Mouse (Mus musculus): ENCODE data around the gene Tbx18. TPM values are rescaled to one million over a fixed set of nuclear protein-coding genes. Genes with fewer than 3 reads are reported as not detected.

The Tbx18 gene
- total RNA-seq, 2 experiments from 2014 or later, result 1.2 to 1.8 TPM

DNA sequence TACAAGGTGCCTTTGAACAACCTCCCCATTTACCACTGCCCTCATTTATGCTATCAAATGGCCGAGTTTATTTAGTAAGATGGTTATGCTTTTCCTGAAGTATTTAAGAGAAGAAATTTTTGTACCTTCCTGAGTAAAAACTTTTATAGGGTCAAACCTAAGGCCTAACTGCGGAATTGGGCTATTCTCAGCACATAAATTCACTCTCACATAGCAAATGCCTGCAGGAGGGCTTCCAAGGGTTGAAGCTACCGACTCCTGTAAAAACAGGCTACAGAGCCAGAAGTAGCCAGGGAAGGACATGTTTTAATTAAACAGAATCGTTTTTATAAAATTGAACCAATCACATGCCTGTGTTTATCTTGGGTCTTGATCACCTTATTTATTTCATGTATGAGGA lies 20.7 kb downstream of the Tbx18 start:
- no peak for DNase-seq

DNA sequence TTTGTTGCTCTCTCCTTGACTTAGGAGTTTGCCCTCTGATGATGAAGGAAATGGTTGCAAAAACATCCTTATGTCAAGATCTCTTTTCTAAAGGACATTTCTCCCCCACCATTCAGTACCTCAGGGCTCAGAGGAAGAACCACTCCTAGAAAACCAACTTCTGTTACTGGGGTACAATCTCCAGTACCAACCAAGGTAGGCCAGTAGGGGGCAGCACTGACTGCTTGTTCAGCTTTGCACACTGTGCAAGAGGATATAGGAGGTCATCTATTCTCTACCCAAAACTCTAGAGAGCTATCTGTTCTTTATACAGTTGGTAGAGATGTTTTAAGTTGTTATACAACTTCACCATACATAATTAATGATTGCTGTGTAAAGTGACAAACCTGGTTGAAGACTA lies 22.9 kb downstream of the Tbx18 start:
- peak; percentile 38 to 42 for DNase-seq

DNA sequence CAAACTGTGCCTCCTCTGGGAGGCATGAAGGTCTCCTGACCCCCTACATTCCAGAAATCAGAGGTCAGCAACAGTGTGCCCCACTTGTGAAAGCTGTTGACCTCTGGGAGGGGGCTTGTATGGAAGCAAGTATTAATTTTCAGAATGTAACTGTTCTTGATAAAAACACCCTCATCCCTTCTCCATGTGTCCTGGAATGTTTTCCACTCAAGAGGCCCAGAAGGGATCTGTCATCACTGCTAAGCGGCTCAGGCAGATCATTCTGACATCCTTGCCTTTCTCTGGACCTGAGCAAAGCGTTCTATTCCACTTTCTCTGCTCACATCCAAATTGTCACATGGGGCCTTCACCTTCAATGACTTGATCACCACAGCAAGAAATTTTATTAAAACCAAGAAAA lies 28.8 kb downstream of the Tbx18 start:
- DNase-seq, result no peak

DNA sequence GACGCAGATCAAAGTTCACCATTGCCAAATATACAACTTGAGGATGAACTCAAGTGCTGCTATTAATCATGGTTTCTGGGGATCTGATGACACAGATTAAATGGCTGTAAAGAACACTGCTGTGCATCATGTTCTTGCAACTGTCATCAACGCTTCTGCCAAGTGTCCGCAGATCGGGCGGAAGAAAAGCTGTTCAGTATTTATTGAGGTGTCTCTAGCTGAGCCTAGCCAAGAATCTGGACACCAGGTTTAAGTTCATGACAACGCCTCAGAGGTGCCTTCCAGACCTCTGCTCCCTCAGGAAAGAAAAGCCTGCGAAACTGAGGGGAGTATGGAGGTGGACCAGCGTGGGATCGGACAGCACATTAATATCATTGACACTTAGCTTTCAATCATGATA lies 44.1 kb downstream of the Tbx18 start:
- no peak for DNase-seq

DNA sequence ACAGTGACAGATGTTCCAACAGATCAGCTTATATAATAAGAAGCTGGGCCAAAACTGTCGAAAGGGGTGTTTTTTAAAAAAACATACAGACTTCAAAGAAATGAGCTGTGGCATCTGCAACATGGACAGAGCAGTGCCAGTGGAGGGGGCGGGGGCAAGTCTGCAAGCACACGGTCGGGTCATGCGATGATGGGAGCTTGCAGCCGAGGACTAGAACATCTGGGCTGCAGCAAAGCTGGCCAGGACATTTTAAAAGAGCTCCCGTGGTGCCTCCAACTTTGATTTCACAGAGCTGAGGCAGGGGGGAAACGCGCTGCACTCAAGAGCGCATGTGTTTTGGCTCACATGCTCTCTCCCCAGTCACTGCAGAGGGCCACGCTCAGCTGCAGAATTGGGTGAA lies 48.8 kb downstream of the Tbx18 start:
- no peak for DNase-seq

All from layer of hippocampus, postnatal 36 days (tissue).